Mouse (Mus musculus) heart, postnatal 25 days (tissue): ENCODE data around the gene Anxa4. TPM values are rescaled to one million over a fixed set of nuclear protein-coding genes. Genes with fewer than 3 reads are reported as not detected.

Experiments used
- DNase-seq: peaks from one replicate; pipeline ENCODE4 v3.0.0; 2022; ENCODE audit warnings: low spot score
- intact Hi-C: fragments of 180-260 bp; cut with DNase I; formaldehyde crosslinking; loops from one replicate; pipeline ENCODE4 v1.15.1; 2025
- total RNA-seq, 2 experiments: library from RNA; stranded (reverse); gene quantifications; 2 replicates each; pipeline ENCODE4 v1.2.3; 2021

Gene Anxa4
- total RNA-seq, 2 experiments from 2014 or later: 30.1 to 31.5 TPM

DNA sequence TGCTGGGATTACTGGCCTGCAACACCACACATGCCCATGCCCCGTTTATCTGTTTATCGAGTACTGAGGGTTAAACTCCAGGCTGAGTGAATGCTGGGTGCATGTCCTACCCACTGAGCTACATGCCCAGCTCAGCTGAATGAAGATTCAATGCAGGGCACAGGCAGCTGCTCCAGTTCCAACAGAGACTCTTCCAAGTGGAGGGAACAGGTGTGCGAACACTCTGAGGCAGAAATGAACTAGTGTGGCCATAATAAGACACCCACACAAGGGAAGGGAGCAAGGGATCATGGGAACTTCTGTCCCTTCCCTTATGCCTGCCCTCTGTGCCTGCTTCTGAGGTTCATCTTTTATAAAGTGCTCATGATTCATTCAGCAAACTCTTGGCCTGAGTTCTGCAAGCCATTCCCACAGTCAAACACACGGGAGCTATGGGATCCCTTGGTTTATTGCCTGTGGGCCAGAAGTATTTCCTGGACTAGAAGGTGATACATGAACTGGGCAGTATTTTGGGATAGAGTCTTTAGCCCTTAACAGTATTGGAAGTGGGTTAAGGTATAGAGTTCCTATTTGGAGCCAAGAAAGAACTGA, 25.1 kb downstream of the Anxa4 start:
- DNase-seq: no peak
- intact Hi-C loops: no loop called here

DNA sequence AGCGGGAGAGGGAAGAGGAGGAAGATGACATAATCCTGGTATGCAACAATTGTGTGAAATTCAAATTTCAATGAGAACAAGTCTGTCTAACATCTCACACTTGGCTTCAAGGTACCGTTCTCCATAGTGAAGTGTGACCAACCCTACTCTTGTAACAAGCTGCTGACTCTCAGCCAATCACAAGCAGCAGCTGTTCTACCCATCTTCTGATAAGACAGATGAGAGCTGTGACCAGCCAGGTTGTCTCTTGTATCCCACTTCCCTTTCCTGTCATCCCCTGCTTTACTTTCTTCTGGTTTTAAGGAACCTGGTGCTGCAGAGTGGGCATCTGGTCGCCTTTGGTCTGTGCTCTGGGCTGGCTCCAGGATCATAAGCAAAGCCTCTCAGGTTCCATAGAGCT, 25.9 kb downstream of the Anxa4 start:
- no peak for DNase-seq
- intact Hi-C loops: no loop called here

DNA sequence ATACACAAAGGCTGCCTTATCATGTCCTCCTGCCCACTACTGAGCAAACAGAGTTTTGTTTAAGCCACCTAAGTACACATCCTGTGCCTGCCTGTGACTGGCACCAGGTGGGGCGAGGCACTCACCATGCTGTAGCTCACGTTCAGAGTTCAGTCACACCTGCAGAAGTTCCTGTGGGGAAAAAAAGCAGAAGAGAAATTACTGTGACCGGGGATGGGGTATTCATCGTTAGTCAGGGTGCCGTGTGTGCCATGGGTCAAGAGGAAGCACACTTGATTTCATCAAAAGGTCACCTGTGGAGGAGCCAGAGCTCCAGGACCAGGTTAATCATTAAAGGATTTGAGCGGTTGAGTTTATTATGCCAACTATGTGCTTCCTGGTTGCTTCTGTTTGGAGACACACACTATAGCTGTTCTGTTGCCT, 27.7 kb downstream of the Anxa4 start:
- intact Hi-C loops: loop anchor here (2.0 kb wide), 1 partner anchor 21 kb away; no protein-coding TSS in a partner anchor
- DNase-seq: no peak

DNA sequence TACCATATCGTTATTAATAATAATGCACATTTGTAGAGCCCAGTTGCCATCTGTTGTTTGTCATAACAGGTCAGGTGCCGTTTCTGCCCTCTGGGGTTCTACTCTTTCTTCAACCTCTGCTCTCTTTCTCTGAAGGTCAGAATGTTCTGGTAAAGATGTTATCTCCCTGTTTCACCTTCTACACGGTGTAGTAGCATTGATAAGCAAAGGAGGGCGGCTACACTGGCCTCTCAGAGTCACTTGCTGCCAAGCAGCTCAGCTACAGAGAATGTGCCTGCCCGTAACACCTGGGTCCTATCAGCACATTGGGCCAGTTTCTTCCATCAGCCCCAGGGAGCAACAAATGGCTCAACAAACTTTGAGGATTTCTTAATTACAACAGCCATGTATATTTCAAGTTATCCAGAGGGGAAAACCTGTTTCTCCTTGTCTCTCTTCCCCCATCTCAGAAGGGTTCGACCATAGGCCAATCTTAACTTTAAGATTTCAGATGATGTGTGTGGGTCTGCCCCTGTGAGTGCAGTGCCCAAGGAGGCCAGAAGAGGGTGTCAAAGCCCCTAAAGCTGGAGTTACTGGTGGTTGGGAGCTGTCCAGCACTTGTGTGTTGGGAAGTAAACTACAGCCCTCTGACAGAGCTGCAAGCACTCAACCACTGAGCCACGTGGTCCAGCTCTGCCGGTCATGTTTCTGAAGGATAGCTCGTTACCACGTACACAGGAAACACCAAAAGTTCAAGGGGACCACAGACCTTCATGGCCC, 39.1 kb downstream of the Anxa4 start:
- DNase-seq: no peak
- intact Hi-C loops: no loop called here

DNA sequence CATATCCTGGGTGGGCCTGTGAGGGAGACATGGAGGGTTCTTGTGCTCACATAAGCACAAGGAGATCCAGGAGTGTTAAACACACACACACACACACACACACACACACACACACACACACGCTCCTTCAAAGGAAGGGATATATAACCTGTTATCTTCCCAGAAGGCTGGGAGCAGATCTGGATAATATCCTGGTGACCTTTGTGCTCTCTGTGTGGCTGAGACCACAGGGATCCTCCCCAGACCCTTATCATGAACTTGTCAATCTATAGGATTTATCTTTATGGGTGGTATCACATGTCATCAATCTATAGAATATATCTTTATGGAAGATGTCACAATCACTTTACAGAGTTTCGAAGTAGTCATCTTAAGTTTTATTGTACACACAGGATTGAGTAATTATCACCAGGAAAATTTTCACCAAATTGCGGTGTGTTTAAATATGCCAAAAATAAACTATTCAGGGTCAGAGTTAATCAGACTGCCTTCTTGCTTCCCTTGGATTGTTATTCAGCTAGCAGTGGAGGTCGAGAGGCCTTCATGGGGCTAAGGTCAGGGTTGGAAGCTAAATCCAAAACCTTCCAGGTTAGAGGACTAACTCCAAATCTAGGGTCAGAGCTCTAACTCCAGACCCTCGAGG, 40.4 kb downstream of the Anxa4 start:
- intact Hi-C loops: no loop called here
- no peak for DNase-seq

DNA sequence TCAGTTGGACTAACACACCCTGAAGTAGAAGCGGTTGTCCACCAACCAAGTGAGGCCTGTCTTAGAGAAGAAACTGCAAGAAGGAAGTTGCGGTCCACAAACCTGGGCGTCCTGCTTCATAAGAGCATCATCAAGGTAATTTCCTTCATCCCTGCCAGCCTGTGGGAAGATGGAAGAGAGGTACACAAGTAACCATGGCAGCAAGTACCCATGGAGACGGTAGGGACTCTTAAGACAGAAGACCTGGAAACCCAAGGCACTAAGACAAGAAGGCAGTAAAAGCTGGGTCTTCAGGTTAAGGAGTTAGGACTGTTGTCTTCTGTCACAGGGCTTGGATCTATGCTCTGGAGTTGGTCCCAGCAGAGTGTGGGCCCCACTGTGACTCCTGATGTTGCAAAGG, 42.4 kb downstream of the Anxa4 start:
- DNase-seq: no peak
- intact Hi-C loops: no loop called here

DNA sequence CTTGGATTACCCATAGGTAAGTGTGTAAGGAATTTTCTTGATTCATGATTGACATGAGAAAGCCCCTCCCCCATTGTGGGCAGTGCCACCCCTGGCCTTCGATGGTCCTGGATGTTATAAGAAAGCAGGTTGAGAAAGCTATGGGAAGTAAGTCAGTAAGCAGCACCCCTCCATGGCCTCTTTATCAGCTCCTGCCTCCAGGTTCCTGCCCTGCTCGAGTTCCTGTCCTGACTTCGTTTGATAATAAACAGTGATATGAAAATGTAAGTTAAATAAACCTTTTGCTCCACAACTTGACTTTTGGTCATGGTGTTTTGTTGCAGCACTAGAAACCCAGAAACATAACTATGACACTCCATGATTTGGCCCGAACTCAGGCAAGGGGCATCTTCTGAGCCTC, 43.6 kb downstream of the Anxa4 start:
- DNase-seq: no peak
- intact Hi-C loops: loop anchor here (5.0 kb wide), 1 partner anchor 172 kb away; no protein-coding TSS in a partner anchor

DNA sequence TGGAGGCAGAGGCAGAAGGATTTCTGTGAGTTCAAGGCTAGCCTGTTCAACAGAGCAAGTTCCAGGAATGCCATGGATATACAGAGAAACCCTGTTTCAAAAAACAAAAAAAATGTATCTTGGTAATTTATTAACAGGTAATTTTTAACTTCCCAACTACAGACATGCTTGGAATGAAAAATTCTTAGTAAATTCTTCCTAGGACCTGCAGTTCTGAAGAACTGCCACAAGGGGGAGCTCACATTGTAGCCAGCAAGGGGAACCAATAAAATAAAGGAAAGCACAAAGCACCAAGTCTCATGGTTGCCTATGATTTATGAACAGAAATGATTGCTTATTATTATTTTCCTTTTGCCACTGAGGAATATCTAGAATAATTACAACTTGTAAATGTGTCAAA, 46.2 kb downstream of the Anxa4 start:
- intact Hi-C loops: loop anchor here (1.0 to 5.0 kb wide), 3 partner anchors 54 to 175 kb away; no protein-coding TSS in a partner anchor
- no peak for DNase-seq

DNA sequence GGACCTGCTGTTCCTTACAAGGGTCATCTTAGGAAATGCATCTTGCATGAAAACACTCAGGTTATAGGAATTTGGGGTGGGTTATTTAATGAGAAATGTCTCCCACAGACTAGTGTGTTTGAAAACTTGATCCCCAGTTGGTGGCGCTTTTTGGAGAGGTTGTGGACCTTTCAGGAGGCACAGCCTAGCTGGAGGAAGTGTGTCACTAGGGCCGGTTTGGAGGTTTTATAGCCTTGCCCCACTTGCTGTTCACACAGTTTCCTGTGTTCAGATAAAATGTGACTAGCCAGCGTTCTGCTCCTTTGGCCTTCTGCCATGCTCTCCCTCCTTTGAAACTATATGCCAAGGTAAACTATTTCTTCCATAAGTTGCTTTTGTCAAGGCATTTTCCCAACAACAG, 52.7 kb downstream of the Anxa4 start:
- intact Hi-C loops: no loop called here
- no peak for DNase-seq

DNA sequence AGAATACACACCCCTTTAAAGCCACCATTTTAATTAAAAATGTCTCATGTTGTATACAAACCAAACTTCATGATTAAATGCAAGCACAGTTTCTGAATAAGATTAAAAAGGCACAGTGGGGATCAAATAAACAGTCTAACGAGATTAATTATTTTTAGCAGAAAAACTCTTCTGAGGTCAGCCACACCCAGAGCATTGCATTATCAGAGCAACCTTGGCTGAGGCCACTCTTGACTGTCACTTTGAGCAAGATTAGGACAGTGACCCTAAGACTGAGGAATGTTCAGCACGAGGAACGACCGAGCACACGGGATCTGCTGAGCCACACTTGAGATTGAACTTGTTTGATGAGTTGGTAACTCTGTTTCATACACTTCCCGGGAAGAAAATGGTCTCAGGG, 56.6 kb downstream of the Anxa4 start:
- intact Hi-C loops: no loop called here
- DNase-seq: no peak

DNA sequence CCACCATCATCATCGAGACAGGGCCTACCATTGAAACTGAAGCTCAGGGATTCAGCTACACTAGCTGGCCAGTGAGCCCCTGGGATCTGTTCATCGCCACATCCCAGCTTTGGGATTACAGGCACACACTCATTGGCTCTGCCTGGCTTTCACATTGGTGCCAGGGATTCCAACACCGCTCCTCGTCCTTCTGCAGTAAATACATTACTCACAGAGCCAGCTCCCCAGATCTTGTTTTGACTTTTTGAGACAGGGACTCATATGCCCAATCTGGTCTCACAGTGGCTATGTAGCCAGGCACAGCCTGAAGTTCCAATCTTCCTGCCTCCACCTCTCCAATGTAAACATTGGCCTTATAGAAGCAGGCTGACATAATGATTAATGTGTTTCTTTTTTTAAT, 57.1 kb downstream of the Anxa4 start:
- no peak for DNase-seq
- intact Hi-C loops: no loop called here

DNA sequence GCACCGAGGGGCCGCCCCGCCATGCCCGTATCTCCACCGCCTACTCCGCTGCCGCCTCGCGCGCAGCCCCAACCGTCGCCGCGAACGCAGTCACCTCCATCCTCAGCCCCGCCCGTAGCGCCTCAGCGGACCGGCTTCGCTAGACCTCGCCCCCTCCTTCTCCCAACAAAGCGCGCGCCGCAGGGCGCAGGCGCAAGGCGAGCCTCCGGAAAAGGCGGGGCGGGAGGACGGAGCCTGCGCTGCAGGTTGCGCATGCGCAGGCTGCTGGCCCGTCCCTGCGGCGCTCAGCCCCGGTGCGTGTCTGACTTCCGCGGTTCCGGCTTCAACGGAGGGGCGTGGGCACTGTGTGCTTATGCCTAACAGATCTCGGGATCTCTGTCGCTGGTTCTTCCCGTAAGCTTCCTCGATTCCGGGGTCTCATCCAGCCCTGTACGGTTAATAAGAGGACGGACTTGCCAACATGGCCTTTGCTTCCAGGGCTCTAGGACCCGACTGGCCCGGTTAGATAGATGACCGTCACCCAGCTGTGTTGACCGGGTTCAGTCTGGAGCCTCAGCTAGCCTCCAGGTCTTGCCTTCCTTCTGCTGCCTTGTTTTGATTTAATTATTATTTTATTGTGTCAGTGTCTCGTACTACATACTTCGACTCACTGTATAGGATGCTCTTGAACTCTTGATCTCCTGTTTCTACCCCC, 60.1 kb downstream of the Anxa4 start, which contains the start of gene Gmcl1:
Gene Gmcl1, minus strand, starts transcription at position 201 of the 694 bp plus-strand sequence.
- DNase-seq: peak; percentile 87
- intact Hi-C loops: loop anchor here (5.0 kb wide), 1 partner anchor 51 kb away; the partner anchor contains the start of gene Snrnp27

DNA sequence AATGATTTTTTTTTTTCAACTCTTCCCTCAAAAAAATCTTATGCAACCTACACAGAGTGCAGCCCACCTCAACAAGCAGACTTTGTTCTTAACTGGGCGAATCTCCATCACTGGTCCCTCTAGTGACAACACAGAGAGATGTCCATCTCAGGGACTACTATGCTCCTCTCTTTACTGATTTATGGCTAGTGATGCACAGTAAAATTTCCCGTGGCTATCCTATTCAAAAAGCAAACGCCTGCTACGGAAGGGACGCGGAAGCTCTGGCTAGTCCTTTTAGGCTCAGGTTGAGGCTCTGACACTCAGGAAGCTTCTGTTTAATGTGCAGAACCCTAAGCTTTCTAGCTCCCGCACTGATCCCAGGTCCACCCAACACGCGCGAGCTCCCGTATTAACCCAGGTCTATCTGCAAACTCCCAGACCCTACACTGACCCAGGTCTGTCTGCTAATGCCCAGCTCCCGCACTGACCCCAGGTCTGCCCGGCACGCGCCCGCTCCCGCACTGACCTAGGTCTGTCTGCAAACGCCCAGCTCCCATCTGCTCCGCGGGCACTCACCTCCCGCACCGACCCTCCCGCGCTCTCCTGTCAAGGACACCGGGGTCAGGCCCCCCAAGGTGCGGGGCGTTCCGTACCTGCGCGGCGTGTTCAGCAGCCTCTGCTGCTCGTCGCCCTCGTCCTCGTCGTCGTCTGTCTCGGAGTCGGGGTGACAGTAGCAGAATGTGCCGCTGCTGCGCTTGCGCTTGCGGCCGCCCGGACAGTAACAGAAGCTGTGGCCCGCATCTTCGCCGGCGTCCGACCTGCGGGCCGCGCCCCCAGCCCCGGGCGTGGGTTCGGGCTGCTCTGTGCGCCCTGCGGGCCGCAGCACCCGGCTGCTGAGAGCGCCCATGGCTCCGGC, 60.9 kb downstream of the Anxa4 start:
- intact Hi-C loops: loop anchor here (5.0 kb wide), 1 partner anchor 50 kb away; the partner anchor contains the start of gene Snrnp27
- DNase-seq: peak; percentile 7

DNA sequence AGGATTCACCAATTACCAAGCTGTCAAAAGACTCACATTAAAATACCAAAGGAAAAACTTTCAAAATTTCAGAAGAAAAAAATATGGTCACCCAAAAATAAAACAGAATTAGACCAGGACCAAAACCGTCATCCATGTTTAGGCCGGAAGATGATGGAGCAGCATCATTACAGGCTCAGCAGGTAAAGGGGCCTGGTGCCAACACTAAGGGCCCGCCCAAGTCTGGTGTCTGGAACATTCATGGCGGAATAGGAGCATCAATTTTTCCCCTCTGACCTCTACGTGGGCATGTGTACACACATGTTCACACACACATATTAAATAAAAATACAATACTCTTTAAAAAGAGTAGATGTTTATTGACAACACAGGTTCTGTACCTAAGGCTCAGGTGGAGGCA, 64.7 kb downstream of the Anxa4 start:
- no peak for DNase-seq
- intact Hi-C loops: no loop called here

DNA sequence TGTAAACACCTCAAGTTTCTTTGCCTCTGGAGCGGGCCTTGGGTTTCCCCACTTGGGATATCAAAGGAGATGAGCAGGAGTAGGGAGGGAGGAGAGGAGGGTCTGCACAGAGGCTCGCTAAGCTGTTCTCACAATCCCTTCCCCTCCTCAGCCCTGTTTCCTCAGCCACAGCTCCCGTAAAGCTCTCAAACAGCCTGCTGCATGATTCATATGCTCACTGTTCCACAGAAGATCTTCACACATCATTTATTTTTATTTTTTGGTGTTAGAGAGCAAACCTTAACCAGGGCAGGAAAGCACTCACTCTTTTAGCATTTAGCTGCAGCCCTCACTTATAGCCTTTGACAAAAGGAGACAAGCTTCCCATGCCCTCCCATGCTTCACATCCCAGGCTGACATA, 71.4 kb downstream of the Anxa4 start:
- intact Hi-C loops: no loop called here
- DNase-seq: no peak

DNA sequence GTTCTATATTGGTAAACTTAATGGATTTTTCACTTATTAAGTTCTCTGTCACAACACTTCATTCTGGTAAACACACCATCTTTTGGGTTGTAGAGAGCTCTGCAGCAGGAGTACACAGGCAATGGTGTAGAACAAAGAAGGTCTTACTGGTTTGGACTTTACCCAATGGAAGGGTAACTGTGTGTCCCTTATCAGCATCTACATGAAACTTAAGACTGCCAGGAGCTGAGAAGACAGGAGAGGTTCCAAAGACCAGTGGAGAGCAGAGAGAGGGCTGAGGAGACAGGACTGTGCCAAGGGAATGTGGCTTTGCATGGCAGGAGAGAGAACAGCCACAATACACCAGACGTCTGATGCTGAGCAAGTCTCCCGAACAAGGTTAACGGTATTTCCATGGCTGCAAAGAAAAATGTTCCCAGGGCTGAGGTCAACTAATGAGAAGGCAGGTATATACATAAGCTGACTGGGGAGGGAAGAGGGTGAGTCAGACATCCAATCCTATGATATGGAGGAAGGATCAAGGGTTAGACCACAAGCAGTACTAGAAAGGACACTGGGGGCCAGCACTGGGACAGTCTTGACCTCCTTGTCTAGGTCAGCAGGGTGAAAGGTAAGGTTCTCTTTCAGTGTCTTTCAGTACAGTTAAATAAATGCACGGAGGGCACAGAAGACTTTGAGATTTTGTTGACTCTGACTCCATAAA, 85.2 kb downstream of the Anxa4 start:
- DNase-seq: no peak
- intact Hi-C loops: no loop called here

DNA sequence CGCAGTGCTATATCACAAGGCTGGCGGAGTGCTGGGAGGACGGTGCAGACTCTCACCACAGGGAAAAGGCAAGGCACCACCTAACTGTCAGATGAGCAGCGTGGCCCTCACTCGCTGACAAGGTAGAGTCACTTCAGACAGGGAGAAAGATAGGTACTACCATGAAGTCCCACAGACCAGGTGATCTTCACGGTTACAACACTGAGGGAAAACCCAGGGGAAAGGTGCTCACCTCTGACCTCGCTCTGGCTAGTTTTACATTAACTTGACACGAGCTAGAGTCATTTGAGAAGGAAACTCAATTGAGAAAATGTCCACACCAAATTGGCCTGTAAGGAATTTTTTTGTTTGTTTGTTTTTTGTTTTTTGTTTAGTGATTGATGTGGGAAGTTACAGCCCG, 90.8 kb downstream of the Anxa4 start:
- DNase-seq: no peak
- intact Hi-C loops: no loop called here

DNA sequence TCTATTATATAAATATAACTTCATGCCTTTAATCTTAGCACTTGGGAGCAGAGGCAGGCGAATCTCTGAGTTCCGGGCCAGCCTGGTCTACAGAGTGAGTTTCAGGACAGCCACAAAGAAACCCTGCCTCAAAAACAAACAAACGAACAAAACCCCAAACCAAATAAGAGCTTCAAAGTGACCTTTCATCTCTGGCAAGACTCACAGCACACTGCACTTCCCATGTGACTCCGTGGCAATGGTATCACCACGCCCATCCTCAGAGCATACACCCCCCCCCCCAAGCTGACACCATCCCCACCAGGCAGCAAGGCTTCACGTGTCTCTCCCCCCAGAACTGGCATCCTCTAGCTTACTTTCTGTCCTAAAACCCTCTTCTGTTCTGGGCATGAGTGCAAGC, 95.5 kb downstream of the Anxa4 start:
- intact Hi-C loops: no loop called here
- DNase-seq: no peak

DNA sequence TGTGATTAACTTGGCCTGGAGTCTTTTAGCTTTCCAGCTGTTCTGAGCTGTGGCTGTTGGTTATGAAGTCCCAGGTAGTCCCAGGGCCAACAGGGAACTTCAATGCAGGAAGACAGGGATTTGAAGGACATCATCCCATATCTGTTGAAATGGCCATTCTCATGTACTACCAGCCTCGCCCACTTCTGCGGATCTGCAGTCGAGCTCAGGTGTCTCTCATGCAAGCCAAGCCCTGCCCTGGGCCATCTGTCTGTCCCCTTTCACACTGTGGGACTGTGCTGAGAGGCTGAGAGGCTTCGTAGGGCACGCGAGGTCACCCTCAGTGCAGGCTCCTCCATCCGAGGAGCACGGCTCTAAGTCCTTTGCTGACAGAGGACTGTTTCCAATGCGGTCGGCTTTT, 97.2 kb downstream of the Anxa4 start:
- intact Hi-C loops: no loop called here
- no peak for DNase-seq
